Mouse (Mus musculus): ENCODE measurements around the gene Ccr9. TPM values are rescaled to one million over a fixed set of nuclear protein-coding genes. Genes with fewer than 3 reads are reported as not detected.

The Ccr9 gene
- total and polyA plus RNA-seq, 3 experiments, result 0.04 to 0.09 TPM; not detected in 1

GRCm38 (mm10) chr9:123762886-123763285, 84.6 kb downstream of the Ccr9 start:
- Histone ChIP-seq H3K27me3 (replicated peaks) (no peaks in the 10 kb centered on the region), H3K4me3 (replicated peaks in 1 of 3; ENCODE audit: low read depth in 2 of 3, low read length in 2 of 3, poor library complexity in 1 of 3) (peak overlapping the region in 2 of 3 experiments; percentile 15 to 41), H3K4me2 (ENCODE audit: insufficient read depth, low read depth, poor library complexity, severe bottlenecking) (peak overlapping the region; percentile 85), H3K9me3 (replicated peaks; ENCODE audit: low read length) (no peaks in the 10 kb centered on the region), H3K79me2 (replicated peaks; ENCODE audit: control insufficient read depth, extremely low read depth, insufficient read depth, poor library complexity, severe bottlenecking) (no peaks in the 10 kb centered on the region), H3K36me3 (replicated peaks in 1 of 2; ENCODE audit: control insufficient read depth in 1 of 2, insufficient read depth in 1 of 2, low read length in 1 of 2) (no peaks in the 10 kb centered on the region), H3K9ac (ENCODE audit: insufficient read depth, low read depth) (no peak overlapping the region), H3K4me1 (ENCODE audit: control insufficient read depth in 1 of 2, insufficient read depth in 2 of 2) (peaks cover 3 to 30% of the 10 kb centered on the region in 2 experiments; a peak in 3 of 4 replicates), H3K27ac (ENCODE audit: insufficient read depth, low read depth) (no peak overlapping the region)
- TF ChIP-seq NRF1 (IDR thresholded peaks at IDR 0.05; ENCODE audit: low read depth, low read length) (no peak), SIN3A (IDR thresholded peaks at IDR 0.05; ENCODE audit: low read length) (no peak; the same call in 1 of the 2 replicates), UBTF (IDR thresholded peaks at IDR 0.05; ENCODE audit: low read depth, low read length) (no peak), JUND (conservative IDR thresholded peaks at IDR 0.05; ENCODE audit: low read depth, low read length) (peak; percentile 11; the same call in 1 of the 2 replicates), MAFK (IDR thresholded peaks at IDR 0.05; ENCODE audit: insufficient replicate concordance, low read length) (peak; percentile 69), EP300 (IDR thresholded peaks at IDR 0.05; ENCODE audit: low read length) (peak; percentile 83), PAX5 (IDR thresholded peaks at IDR 0.05; ENCODE audit: low read length) (no peak), POLR2AphosphoS2 (IDR thresholded peaks at IDR 0.05; ENCODE audit: low read depth, low read length) (no peak), USF1 (IDR thresholded peaks at IDR 0.05; ENCODE audit: low read depth, low read length) (no peak), HCFC1 (IDR thresholded peaks at IDR 0.05; ENCODE audit: low read depth, low read length) (no peak), JUN (IDR thresholded peaks at IDR 0.05; ENCODE audit: insufficient read depth, low read depth, low read length) (no peak), RAD21 (IDR thresholded peaks at IDR 0.05; ENCODE audit: low read depth, low read length) (no peak; the same call in 1 of the 2 replicates), BHLHE40 (IDR thresholded peaks at IDR 0.05; ENCODE audit: low read depth, low read length) (peak; percentile 72), CTCF (conservative IDR thresholded peaks at IDR 0.05 in 1 of 2, IDR thresholded peaks at IDR 0.05 in 1 of 2; ENCODE audit: low read depth in 2 of 2, low read length in 2 of 2) (no peak), GABPA (IDR thresholded peaks at IDR 0.05; ENCODE audit: insufficient replicate concordance, low read depth, low read length) (no peak), ZC3H11A (IDR thresholded peaks at IDR 0.05; ENCODE audit: low read depth, low read length) (no peak), MAZ (IDR thresholded peaks at IDR 0.05; ENCODE audit: low read depth, low read length) (no peak), MEF2A (IDR thresholded peaks at IDR 0.05; ENCODE audit: borderline replicate concordance, low read depth, low read length) (peak; percentile 56; the same call in 1 of the 2 replicates), E2F4 (IDR thresholded peaks at IDR 0.05; ENCODE audit: insufficient replicate concordance, low read depth, low read length) (0 out of 2 replicates have a peak, but pooled peaks have one; percentile 29), ZMIZ1 (IDR thresholded peaks at IDR 0.05; ENCODE audit: low read depth, low read length) (no peak), CHD1 (IDR thresholded peaks at IDR 0.05; ENCODE audit: low read depth, low read length) (no peak), ZKSCAN1 (IDR thresholded peaks at IDR 0.05; ENCODE audit: borderline replicate concordance, low read depth, low read length) (no peak), USF2 (conservative IDR thresholded peaks at IDR 0.05; ENCODE audit: low read depth, low read length) (no peak), KAT2A (IDR thresholded peaks at IDR 0.05; ENCODE audit: insufficient replicate concordance, low read length) (0 out of 2 replicates have a peak, but pooled peaks have one; percentile 39), ZNF384 (IDR thresholded peaks at IDR 0.05; ENCODE audit: low read depth, low read length) (no peak), SMC3 (IDR thresholded peaks at IDR 0.05; ENCODE audit: low read depth, low read length) (no peak; the same call in 1 of the 2 replicates), RCOR1 (conservative IDR thresholded peaks at IDR 0.05; ENCODE audit: low read depth, low read length) (0 out of 2 replicates have a peak, but pooled peaks have one; percentile 26), ETS1 (conservative IDR thresholded peaks at IDR 0.05; ENCODE audit: low read depth, low read length) (peak; percentile 63), NELFE (IDR thresholded peaks at IDR 0.05; ENCODE audit: low read depth, low read length) (no peak), TBP (conservative IDR thresholded peaks at IDR 0.05; ENCODE audit: low read depth, low read length) (no peak), ELF1 (IDR thresholded peaks at IDR 0.05; ENCODE audit: low read depth, low read length) (no peak), IRF4 (IDR thresholded peaks at IDR 0.05; ENCODE audit: low read depth, low read length) (peak; percentile 81), TCF12 (IDR thresholded peaks at IDR 0.05; ENCODE audit: low read depth, low read length) (peak; percentile 76), MYC (IDR thresholded peaks at IDR 0.05; ENCODE audit: low read depth, low read length) (peak; percentile 48; the same call in 1 of the 2 replicates), MAX (IDR thresholded peaks at IDR 0.05; ENCODE audit: low read length) (peak; percentile 62), MXI1 (IDR thresholded peaks at IDR 0.05; ENCODE audit: low read depth, low read length) (peak; percentile 33; the same call in 1 of the 2 replicates), POLR2A (IDR thresholded peaks at IDR 0.05; ENCODE audit: low read depth, low read length) (no peak), CHD2 (IDR thresholded peaks at IDR 0.05; ENCODE audit: low read length) (peak; percentile 57; the same call in 1 of the 2 replicates)
- in situ Hi-C loops (cut with MboI; ENCODE audit: low pct_ligation_motif_present, low pct_unique_long_range_greater_than_20kb, low sequenced_read_pairs), result loop anchor here (10.0 kb wide), 1 partner anchor 48 kb away; the partner anchor contains the start of gene Lztfl1
- DNase-seq (ENCODE audit: extremely low read depth), result peak; percentile 83
- dilution Hi-C loops (cut with MboI; ENCODE audit: extremely low pct_ligation_motif_present, extremely low pct_unique_long_range_greater_than_20kb, low sequenced_read_pairs), result no loop called here
